Mouse (Mus musculus) lung, embryonic 16.5 days (tissue): Measurements from ENCODE around the gene Nfib. TPM values are rescaled to one million over a fixed set of nuclear protein-coding genes. Genes with fewer than 3 reads are reported as not detected.

Source experiments
- ATAC-seq: fragments of 200-750 bp; cut with Nextera tagmentation; 2 replicates; pipeline ENCODE4 v1.8.0; 2017; ENCODE audit warnings: low read depth, mild to moderate bottlenecking, moderate library complexity
- H3K27ac ChIP-seq: fragments of 300-500 bp; sonication (generic); 2 replicates; pipeline ENCODE4 v1.5.1; 2014; ENCODE audit warnings: mild to moderate bottlenecking, control low read depth, low read length
- H3K27me3 ChIP-seq: fragments of 300-500 bp; sonication (generic); 2 replicates; pipeline ENCODE4 v1.6.1; 2014; ENCODE audit warnings: low read depth, low read length, mixed read lengths; ENCODE audit not compliant: control insufficient read depth, insufficient read depth
- H3K36me3 ChIP-seq: fragments of 300-500 bp; sonication (generic); 2 replicates; pipeline ENCODE4 v1.6.1; 2014; ENCODE audit warnings: low read length; ENCODE audit not compliant: control insufficient read depth, insufficient read depth
- H3K4me1 ChIP-seq: fragments of 300-500 bp; sonication (generic); replicated peaks from 2 replicates; pipeline ENCODE4 v1.6.1; 2014; ENCODE audit warnings: low read length, mixed read lengths; ENCODE audit not compliant: control insufficient read depth, insufficient read depth
- H3K4me2 ChIP-seq: fragments of 300-500 bp; sonication (generic); 2 replicates; pipeline ENCODE4 v1.6.1; 2014; ENCODE audit warnings: low read depth, low read length, control low read depth
- H3K4me3 ChIP-seq: fragments of 300-500 bp; sonication (generic); 2 replicates; pipeline ENCODE4 v1.5.1; 2014; ENCODE audit warnings: mild to moderate bottlenecking, low read length, control low read depth
- H3K9ac ChIP-seq: fragments of 300-500 bp; sonication (generic); 2 replicates; pipeline ENCODE4 v1.6.1; 2014; ENCODE audit warnings: low read length, control low read depth
- H3K9me3 ChIP-seq: fragments of 300-500 bp; sonication (generic); 2 replicates; pipeline ENCODE4 v1.6.1; 2016; ENCODE audit warnings: low read length; ENCODE audit not compliant: control insufficient read depth
- WGBS: fragments of 180-500 bp; shearing (Covaris S2); extraction: QIAGEN DNeasy Blood & Tissue Kit; methylation state at CpG from one replicate; pipeline ENCODE4 v1.1.7; 2014; 5-methylcytosine and 5-hydroxymethylcytosine counted together
- polyA plus RNA-seq: library from polyadenylated mRNA; unstranded; fragments of >200 nt; fragmentation: Nextera tagmentation; extraction: Ambion mirVana; gene quantifications from 2 replicates; pipeline ENCODE4 v1.2.1, GENCODE M21; 2015

The Nfib gene
- polyA plus RNA-seq, 1 experiment from 2014 or later: 104 TPM

DNA sequence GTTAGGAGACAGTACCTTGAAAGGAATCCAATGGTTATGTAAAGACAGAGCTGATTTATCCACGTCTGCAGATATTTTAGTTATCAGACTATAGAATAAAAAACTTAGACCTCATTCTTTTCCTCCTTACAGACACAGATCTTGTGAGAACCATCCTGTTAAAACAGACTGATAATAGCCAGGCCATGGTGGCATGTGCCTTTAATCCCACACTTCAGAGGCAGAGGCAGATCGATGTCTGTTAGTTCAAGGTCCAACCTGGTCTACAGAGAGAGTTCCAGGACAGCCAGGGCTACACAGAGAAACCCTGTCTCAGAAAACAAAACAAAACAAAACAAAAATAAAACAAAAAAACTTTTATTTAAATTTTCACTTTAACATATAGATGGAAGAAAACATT, 264.9 kb downstream of the Nfib start:
- H3K9ac ChIP-seq: no peak overlapping the region
- 0 out of 2 replicates have a peak, but pooled peaks cover 1% of the 10 kb centered on the region for H3K36me3 ChIP-seq
- no peak for ATAC-seq
- H3K27ac ChIP-seq: peak overlapping the region; percentile 68; the same call in 1 of the 2 replicates
- 43% methylated on average over 2 of the region's 2 CpGs for WGBS
- no peaks in the 10 kb centered on the region for H3K27me3 ChIP-seq
- H3K4me3 ChIP-seq: no peak overlapping the region
- H3K9me3 ChIP-seq: no peaks in the 10 kb centered on the region
- H3K4me1 ChIP-seq: peaks cover 80% of the 10 kb centered on the region
- H3K4me2 ChIP-seq: no peak overlapping the region

DNA sequence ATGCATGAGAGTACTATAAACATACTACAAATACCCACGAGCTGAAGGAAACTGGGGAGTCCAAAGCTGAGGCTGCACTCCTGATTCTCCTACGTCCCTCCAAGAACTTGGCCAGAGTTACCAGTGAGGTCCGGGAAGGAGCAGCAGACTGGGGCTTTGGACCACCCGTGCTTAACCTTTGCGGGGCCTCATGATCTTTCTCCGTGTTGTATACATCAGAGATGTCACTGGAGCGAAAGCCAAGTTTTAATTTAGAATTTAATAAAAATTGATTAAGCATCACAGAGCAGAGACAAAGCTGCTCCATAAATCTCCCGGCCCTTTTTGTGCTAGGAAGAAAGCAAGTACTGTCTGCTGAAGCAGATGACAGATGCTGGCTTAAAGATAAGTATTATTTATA, 265.7 kb downstream of the Nfib start:
- Histone ChIP-seq H3K9me3 (no peaks in the 10 kb centered on the region), H3K4me1 (peaks cover 80% of the 10 kb centered on the region), H3K4me2 (no peak overlapping the region), H3K27ac (peak overlapping the region; percentile 72), H3K9ac (no peak overlapping the region), H3K36me3 (no peaks in the 10 kb centered on the region), H3K27me3 (no peaks in the 10 kb centered on the region), H3K4me3 (no peak overlapping the region)
- WGBS: 32% methylated on average over 8 of the region's 8 CpGs
- ATAC-seq: peak; percentile 75

DNA sequence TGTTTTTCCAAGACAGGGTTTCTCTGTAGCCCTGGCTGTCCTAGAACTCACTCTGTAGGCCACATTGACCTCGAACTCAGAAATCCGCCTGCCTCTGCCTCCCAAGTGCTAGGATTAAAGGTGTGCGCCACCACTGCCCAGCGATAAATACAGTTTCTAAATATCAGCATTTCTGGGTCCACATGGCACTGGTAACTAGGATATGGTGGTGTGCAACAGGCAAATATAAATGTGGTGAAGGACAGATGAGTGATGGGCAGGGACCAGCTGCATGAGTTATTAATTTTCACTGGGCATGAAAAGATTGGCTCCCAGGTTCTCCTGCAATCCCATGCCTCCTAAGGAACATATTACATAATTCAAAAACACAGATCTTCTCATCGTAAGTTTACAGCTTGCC, 266.9 kb downstream of the Nfib start:
- no peak for ATAC-seq

DNA sequence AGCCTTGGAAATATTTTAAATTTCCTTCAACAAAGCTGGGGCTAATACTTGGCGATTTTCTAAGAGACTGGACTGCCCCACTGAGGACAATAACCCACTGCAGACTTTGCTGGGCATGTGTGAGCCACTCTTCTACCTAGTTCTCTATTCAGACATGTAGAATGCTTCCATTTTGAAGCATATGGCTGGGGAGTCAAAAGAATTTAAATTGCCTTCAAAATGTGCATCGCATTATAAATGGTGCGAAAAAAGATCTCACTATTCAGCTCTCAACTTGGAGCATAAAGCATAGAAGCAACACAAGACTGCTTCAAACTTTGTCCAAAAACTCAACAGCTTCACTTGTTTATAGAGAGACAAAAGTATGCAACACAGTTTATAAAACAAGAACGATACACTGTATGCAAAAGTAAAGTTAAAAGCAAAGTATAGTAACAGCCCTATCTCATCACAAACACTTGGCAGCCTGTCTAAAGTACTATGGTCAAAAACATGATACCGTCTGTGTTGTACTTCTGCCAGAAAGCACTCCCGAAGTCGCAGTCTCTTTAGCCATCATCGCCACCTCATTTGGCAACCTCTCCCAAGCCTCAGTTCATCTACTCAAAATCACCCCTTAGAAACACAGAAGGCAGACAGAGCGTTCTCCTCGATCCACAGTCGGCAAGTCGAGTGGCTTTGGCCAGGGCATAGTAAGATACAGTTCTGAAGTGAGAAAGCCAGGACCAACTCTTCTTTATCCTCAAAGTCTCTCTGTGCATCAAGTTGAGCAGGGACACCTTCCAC, 267.8 kb downstream of the Nfib start:
- no peak overlapping the region for H3K4me3 ChIP-seq
- peak; percentile 83 for ATAC-seq
- H3K4me2 ChIP-seq: peak overlapping the region; percentile 9
- H3K9me3 ChIP-seq: no peaks in the 10 kb centered on the region
- peak overlapping the region; percentile 95 for H3K27ac ChIP-seq
- no peaks in the 10 kb centered on the region for H3K27me3 ChIP-seq
- 29% methylated on average over 12 of the region's 12 CpGs for WGBS
- no peaks in the 10 kb centered on the region for H3K36me3 ChIP-seq
- peak overlapping the region; percentile 19; the same call in 1 of the 2 replicates for H3K9ac ChIP-seq
- peaks cover 66% of the 10 kb centered on the region for H3K4me1 ChIP-seq

More for the DNA sequence above, 266.9 kb downstream of the Nfib start:
- WGBS: 67% methylated on average over 5 of the region's 5 CpGs
- H3K4me3 ChIP-seq: no peak overlapping the region
- H3K36me3 ChIP-seq: no peaks in the 10 kb centered on the region
- H3K9ac ChIP-seq: no peak overlapping the region
- peaks cover 74% of the 10 kb centered on the region for H3K4me1 ChIP-seq
- H3K4me2 ChIP-seq: no peak overlapping the region
- H3K27ac ChIP-seq: peak overlapping the region; percentile 91
- H3K9me3 ChIP-seq: no peaks in the 10 kb centered on the region
- no peaks in the 10 kb centered on the region for H3K27me3 ChIP-seq

DNA sequence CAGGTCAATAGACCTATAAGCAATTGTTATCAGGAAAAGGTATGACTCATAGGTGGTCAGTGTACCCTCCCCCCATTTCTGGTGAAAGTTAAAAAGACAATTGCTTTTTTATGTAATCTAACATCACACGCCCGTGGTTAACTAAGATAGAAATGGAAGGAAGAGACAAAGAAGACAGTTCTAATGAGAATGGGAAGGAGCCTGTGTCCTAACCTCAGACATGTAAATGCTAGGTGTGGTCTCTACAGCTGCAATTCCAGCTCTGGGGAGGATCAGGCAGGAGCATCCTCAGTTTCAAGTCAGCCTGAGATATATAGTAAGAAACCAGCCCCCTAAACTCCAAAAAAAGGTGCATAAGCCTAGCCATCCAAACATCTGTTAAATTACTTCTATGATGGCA, 268.9 kb downstream of the Nfib start:
- peak overlapping the region; percentile 95 for H3K27ac ChIP-seq
- H3K27me3 ChIP-seq: no peaks in the 10 kb centered on the region
- H3K4me3 ChIP-seq: no peak overlapping the region
- no peaks in the 10 kb centered on the region for H3K9me3 ChIP-seq
- H3K9ac ChIP-seq: 0 out of 2 replicates have a peak overlapping the region, but pooled peaks have one; percentile 21
- no peaks in the 10 kb centered on the region for H3K36me3 ChIP-seq
- 34% methylated on average over 2 of the region's 2 CpGs for WGBS
- peaks cover 68% of the 10 kb centered on the region for H3K4me1 ChIP-seq
- ATAC-seq: no peak
- peak overlapping the region; percentile 9; the same call in 1 of the 2 replicates for H3K4me2 ChIP-seq

DNA sequence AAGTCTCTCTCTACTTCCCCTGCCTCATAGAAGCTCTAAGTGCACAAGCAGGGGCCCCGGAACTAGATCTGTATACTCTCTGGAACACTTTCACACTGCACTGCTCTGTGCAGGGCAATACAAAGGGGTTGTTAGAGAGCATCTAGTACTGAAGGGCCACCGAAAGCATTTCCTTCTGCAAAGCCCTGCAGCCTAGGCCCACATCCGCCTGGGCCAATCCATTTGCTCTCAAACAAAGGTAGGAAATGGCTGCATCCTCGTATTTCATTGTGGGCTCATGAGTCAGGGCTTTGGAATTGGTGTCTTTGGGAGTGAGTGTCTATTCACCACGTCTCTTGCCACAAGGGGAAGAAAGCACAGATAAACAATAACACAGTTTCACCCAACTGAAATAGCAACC, 269.8 kb downstream of the Nfib start:
- Histone ChIP-seq H3K4me1 (peaks cover 62% of the 10 kb centered on the region), H3K9ac (0 out of 2 replicates have a peak overlapping the region, but pooled peaks have one; percentile 3)
- peak; percentile 35 for ATAC-seq

DNA sequence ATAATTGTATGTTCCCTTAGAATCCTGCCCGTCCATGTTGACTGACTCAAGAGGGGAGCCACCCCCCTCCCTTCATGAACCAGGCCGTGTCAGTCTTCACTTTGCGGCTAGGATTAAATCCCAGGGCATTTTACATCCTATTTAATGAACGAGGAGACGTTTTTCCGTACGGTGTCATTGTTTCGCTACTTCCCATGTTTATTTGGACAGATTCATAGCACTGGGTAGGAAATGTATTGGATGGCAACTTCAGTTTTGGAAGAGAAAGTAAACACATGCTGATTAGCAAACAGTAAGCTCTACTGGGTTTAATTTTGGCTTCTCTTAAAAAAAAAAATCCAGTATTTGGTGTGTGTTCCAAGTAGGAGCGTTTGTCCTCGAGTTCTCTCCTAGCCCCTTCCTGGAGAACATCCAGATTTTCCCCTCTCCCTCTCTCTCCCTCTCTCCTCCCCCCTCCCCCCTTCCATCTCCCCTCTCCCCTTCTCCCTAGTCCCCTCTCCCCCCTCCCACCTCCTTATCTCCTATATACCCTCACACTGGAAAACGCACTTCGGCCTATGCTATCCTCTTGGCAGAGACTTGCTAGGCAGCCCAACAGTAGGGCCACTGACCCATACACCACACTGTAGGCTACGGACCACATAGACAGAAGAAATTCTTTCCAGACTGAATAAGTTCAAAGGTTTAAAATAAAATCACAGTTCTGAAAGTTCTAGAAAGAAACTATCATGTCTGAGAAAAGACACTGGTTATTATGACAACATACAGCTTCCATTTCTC, 271.4 kb downstream of the Nfib start:
- Histone ChIP-seq H3K27ac (peak overlapping the region; percentile 69), H3K36me3 (peaks cover 2% of the 10 kb centered on the region; the same call in 1 of the 2 replicates), H3K4me1 (peaks cover 62% of the 10 kb centered on the region), H3K4me3 (peak overlapping the region; percentile 2; the same call in 1 of the 2 replicates), H3K27me3 (no peaks in the 10 kb centered on the region), H3K9me3 (no peaks in the 10 kb centered on the region), H3K4me2 (0 out of 2 replicates have a peak overlapping the region, but pooled peaks have one; percentile 5), H3K9ac (no peak overlapping the region)
- peak; percentile 46 for ATAC-seq
- WGBS: 23% methylated on average over 13 of the region's 13 CpGs

More for the DNA sequence above, 269.8 kb downstream of the Nfib start:
- Histone ChIP-seq H3K36me3 (peaks cover under 1% of the 10 kb centered on the region; the same call in 1 of the 2 replicates), H3K4me3 (no peak overlapping the region), H3K9me3 (no peaks in the 10 kb centered on the region), H3K27ac (peak overlapping the region; percentile 69), H3K4me2 (0 out of 2 replicates have a peak overlapping the region, but pooled peaks have one; percentile 2), H3K27me3 (no peaks in the 10 kb centered on the region)
- 31% methylated on average over 5 of the region's 5 CpGs for WGBS

DNA sequence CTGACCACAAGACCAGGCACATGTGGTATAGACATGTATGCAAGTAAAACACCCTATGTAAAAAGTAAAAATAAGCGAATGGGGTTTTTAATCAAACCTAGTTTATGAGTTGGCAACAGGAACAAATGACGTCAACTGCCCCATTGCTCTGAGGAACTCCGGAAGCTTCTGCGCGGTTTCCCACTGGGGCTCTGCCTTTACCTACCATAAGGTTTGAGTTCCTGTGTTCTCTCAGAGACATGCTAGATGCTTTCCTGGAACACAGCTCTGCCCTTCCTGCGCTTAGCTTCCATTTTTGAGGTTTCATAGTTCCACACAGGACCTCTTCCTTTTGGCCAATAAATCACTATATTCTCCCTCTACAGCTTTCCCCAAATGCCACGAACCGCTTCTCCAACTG, 273.7 kb downstream of the Nfib start:
- Histone ChIP-seq H3K36me3 (peaks cover 2% of the 10 kb centered on the region; the same call in 1 of the 2 replicates), H3K9ac (no peak overlapping the region), H3K9me3 (no peaks in the 10 kb centered on the region), H3K4me1 (peaks cover 62% of the 10 kb centered on the region), H3K4me3 (no peak overlapping the region), H3K27ac (peak overlapping the region; percentile 45; the same call in 1 of the 2 replicates), H3K27me3 (no peaks in the 10 kb centered on the region), H3K4me2 (no peak overlapping the region)
- WGBS: 77% methylated on average over 8 of the region's 8 CpGs
- no peak for ATAC-seq

DNA sequence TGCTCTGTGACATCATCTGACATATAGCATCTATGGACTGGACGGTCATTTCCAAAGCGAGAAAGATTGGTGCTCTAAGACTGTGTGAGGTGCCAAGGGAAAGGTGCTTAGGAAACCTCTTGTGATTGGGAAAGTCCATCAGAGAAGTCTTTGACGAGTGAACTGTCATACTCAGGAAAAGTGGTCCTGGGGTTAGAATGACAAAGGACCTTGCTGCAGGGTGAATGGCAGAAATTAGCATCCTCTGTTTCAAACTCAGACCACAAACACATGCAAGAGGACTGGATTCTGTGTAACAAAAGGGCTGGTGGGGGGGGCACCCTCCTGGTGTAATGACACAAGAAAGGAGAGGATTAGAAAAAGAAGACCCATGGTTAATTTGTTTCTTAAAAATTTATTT, 274.7 kb downstream of the Nfib start:
- Histone ChIP-seq H3K9ac (no peak overlapping the region), H3K9me3 (no peaks in the 10 kb centered on the region), H3K4me3 (no peak overlapping the region), H3K4me2 (no peak overlapping the region), H3K27ac (no peak overlapping the region), H3K4me1 (peaks cover 53% of the 10 kb centered on the region), H3K27me3 (no peaks in the 10 kb centered on the region), H3K36me3 (peaks cover 2% of the 10 kb centered on the region; the same call in 1 of the 2 replicates)
- 79% methylated on average over 3 of the region's 3 CpGs for WGBS
- no peak for ATAC-seq
